Mouse (Mus musculus) heart, embryonic 10.5 days (tissue): ENCODE measurements around the gene Pfkfb1. TPM values are rescaled to one million over a fixed set of nuclear protein-coding genes. Genes with fewer than 3 reads are reported as not detected.

Source experiments
- DNase-seq: peaks from one replicate; pipeline ENCODE4 v3.0.0-alpha.2; 2017; ENCODE audit warnings: low spot score
- H3K27ac ChIP-seq: fragments of 300-500 bp; sonication (generic); 2 replicates; pipeline ENCODE4 v1.5.1; 2016; ENCODE audit warnings: mild to moderate bottlenecking
- H3K27me3 ChIP-seq: fragments of 300-500 bp; sonication (generic); 2 replicates; pipeline ENCODE4 v1.6.1; 2016; ENCODE audit warnings: mild to moderate bottlenecking; ENCODE audit not compliant: poor library complexity, insufficient read depth, severe bottlenecking
- H3K36me3 ChIP-seq: fragments of 300-500 bp; sonication (generic); 2 replicates; pipeline ENCODE4 v1.6.1; 2016; ENCODE audit warnings: mild to moderate bottlenecking, moderate library complexity
- H3K4me1 ChIP-seq: fragments of 300-500 bp; sonication (generic); 2 replicates; pipeline ENCODE4 v1.6.1; 2016; ENCODE audit warnings: mild to moderate bottlenecking
- H3K4me3 ChIP-seq: fragments of 300-500 bp; sonication (generic); 2 replicates; pipeline ENCODE4 v1.5.1; 2016; ENCODE audit warnings: mild to moderate bottlenecking, moderate library complexity
- H3K9me3 ChIP-seq: fragments of 300-500 bp; sonication (generic); 2 replicates; pipeline ENCODE4 v1.6.1; 2016; ENCODE audit warnings: mild to moderate bottlenecking, moderate library complexity
- WGBS: fragments of 180-500 bp; shearing (Covaris S2); methylation state at CpG from one replicate; pipeline ENCODE4 v1.1.7; 2016; 5-methylcytosine and 5-hydroxymethylcytosine counted together
- polyA plus RNA-seq: library from polyadenylated mRNA; unstranded; fragments of >200 nt; fragmentation: Nextera tagmentation; extraction: Ambion mirVana; gene quantifications from 2 replicates; pipeline ENCODE4 v1.2.1, GENCODE M21; 2016

The Pfkfb1 gene
- 10.1 and 13.2 TPM in 2 replicates for polyA plus RNA-seq

GRCm38 (mm10) chrX:150588023-150588764 lies at the start of gene Pfkfb1:
Gene Pfkfb1 (plus strand): TSS chrX:150588229.
- H3K27me3 ChIP-seq = no peaks in the 10 kb centered on the region
- peak; percentile 91 for DNase-seq
- peak within 1 kb of the TSS; percentile 64 for H3K4me3 ChIP-seq

GRCm38 (mm10) chrX:150540111-150540510 lies 47.9 kb upstream of the Pfkfb1 start:
- H3K27ac ChIP-seq = no peak overlapping the region
- H3K4me1 ChIP-seq = no peaks in the 10 kb centered on the region
- H3K27me3 ChIP-seq = no peaks in the 10 kb centered on the region
- 68% methylated on average over 2 of the region's 2 CpGs for WGBS
- no peak overlapping the region for H3K4me3 ChIP-seq
- H3K9me3 ChIP-seq = no peaks in the 10 kb centered on the region
- H3K36me3 ChIP-seq = 0 out of 2 replicates have a peak, but pooled peaks cover 5% of the 10 kb centered on the region
- no peak for DNase-seq

More at GRCm38 (mm10) chrX:150588023-150588764, at the start of gene Pfkfb1:
- Histone ChIP-seq H3K36me3 (peaks cover 21% of the 10 kb centered on the region), H3K9me3 (no peaks in the 10 kb centered on the region), H3K27ac (peak within 1 kb of the TSS; percentile 90), H3K4me1 (no peaks in the 10 kb centered on the region)
- WGBS = 17% methylated on average over 35 of the region's 35 CpGs

- Histone ChIP-seq H3K4me3 (no peak overlapping the region), H3K27me3 (no peaks in the 10 kb centered on the region), H3K4me1 (no peaks in the 10 kb centered on the region), H3K9me3 (no peaks in the 10 kb centered on the region), H3K36me3 (0 out of 2 replicates have a peak, but pooled peaks cover 5% of the 10 kb centered on the region), H3K27ac (no peak overlapping the region)
- DNase-seq = no peak
Observed at GRCm38 (mm10) chrX:150541684-150542083, 46.3 kb upstream of the Pfkfb1 start.

GRCm38 (mm10) chrX:150547239-150547638 lies 40.8 kb upstream of the Pfkfb1 start, which contains the start of gene Alas2:
Gene Alas2 (plus strand): TSS chrX:150547375.
- H3K9me3 ChIP-seq = no peaks in the 10 kb centered on the region
- DNase-seq = no peak
- H3K27ac ChIP-seq = peak within 1 kb of the TSS; percentile 29; the same call in 1 of the 2 replicates
- 25% methylated on average over 5 of the region's 5 CpGs for WGBS
- H3K27me3 ChIP-seq = no peaks in the 10 kb centered on the region
- no peaks in the 10 kb centered on the region for H3K4me1 ChIP-seq
- H3K36me3 ChIP-seq = peaks cover 14% of the 10 kb centered on the region
- H3K4me3 ChIP-seq = 0 out of 2 replicates have a peak within 1 kb of the TSS, but pooled peaks have one; percentile 5

GRCm38 (mm10) chrX:150549639-150550038 lies 38.4 kb upstream of the Pfkfb1 start:
- peaks cover 13% of the 10 kb centered on the region for H3K36me3 ChIP-seq
- H3K27me3 ChIP-seq = no peaks in the 10 kb centered on the region
- DNase-seq = peak; percentile 90
- no peak overlapping the region for H3K4me3 ChIP-seq
- no peaks in the 10 kb centered on the region for H3K9me3 ChIP-seq
- no peak overlapping the region for H3K27ac ChIP-seq
- WGBS = 56% methylated on average over 3 of the region's 3 CpGs
- H3K4me1 ChIP-seq = no peaks in the 10 kb centered on the region

GRCm38 (mm10) chrX:150551986-150552385 lies 36.0 kb upstream of the Pfkfb1 start:
- H3K4me3 ChIP-seq = no peak overlapping the region

GRCm38 (mm10) chrX:150554032-150554431 lies 34.0 kb upstream of the Pfkfb1 start:
- Histone ChIP-seq H3K4me3 (no peak overlapping the region), H3K9me3 (no peaks in the 10 kb centered on the region), H3K36me3 (peaks cover 13% of the 10 kb centered on the region), H3K4me1 (no peaks in the 10 kb centered on the region), H3K27ac (no peak overlapping the region), H3K27me3 (no peaks in the 10 kb centered on the region)
- DNase-seq = no peak
- 77% methylated on average over 3 of the region's 3 CpGs for WGBS

More at GRCm38 (mm10) chrX:150551986-150552385, 36.0 kb upstream of the Pfkfb1 start:
- Histone ChIP-seq H3K4me1 (no peaks in the 10 kb centered on the region), H3K9me3 (no peaks in the 10 kb centered on the region), H3K27ac (no peak overlapping the region), H3K36me3 (peaks cover 13% of the 10 kb centered on the region), H3K27me3 (no peaks in the 10 kb centered on the region)
- 86% methylated on average over 2 of the region's 2 CpGs for WGBS
- no peak for DNase-seq

GRCm38 (mm10) chrX:150564644-150565357 lies 23.2 kb upstream of the Pfkfb1 start:
- peaks cover 8% of the 10 kb centered on the region for H3K36me3 ChIP-seq
- WGBS = 84% methylated on average over 12 of the region's 12 CpGs
- H3K27me3 ChIP-seq = peaks cover 5% of the 10 kb centered on the region; the same call in 1 of the 2 replicates
- H3K9me3 ChIP-seq = no peaks in the 10 kb centered on the region
- no peak overlapping the region for H3K27ac ChIP-seq
- H3K4me3 ChIP-seq = no peak overlapping the region
- DNase-seq = peak; percentile 79
- H3K4me1 ChIP-seq = no peaks in the 10 kb centered on the region

- Histone ChIP-seq H3K4me3 (no peak overlapping the region), H3K4me1 (no peaks in the 10 kb centered on the region), H3K36me3 (peaks cover 41% of the 10 kb centered on the region), H3K27me3 (no peaks in the 10 kb centered on the region), H3K27ac (no peak overlapping the region), H3K9me3 (no peaks in the 10 kb centered on the region)
- DNase-seq = no peak
Observed at GRCm38 (mm10) chrX:150581921-150582320, 6.1 kb upstream of the Pfkfb1 start.

GRCm38 (mm10) chrX:150585116-150585515 lies 2.9 kb upstream of the Pfkfb1 start:
- H3K4me3 ChIP-seq = no peak overlapping the region
- no peaks in the 10 kb centered on the region for H3K4me1 ChIP-seq
- no peak overlapping the region for H3K27ac ChIP-seq
- H3K9me3 ChIP-seq = no peaks in the 10 kb centered on the region
- DNase-seq = no peak
- H3K27me3 ChIP-seq = no peaks in the 10 kb centered on the region
- WGBS = 90% methylated on average over 8 of the region's 8 CpGs
- H3K36me3 ChIP-seq = peaks cover 37% of the 10 kb centered on the region

GRCm38 (mm10) chrX:150589696-150590095 lies 1.7 kb downstream of the Pfkfb1 start, which contains the start of gene Apex2:
Gene Apex2 (minus strand): TSS chrX:150589868.
- H3K27ac ChIP-seq = peak within 1 kb of the TSS; percentile 90; the same call in 1 of the 2 replicates

GRCm38 (mm10) chrX:150593266-150594035 lies 5.4 kb downstream of the Pfkfb1 start:
- Histone ChIP-seq H3K9me3 (no peaks in the 10 kb centered on the region), H3K27ac (no peak overlapping the region), H3K4me3 (no peak overlapping the region), H3K36me3 (no peaks in the 10 kb centered on the region), H3K4me1 (no peaks in the 10 kb centered on the region), H3K27me3 (no peaks in the 10 kb centered on the region)
- WGBS = 75% methylated on average over 12 of the region's 12 CpGs
- no peak for DNase-seq

More at GRCm38 (mm10) chrX:150589696-150590095, 1.7 kb downstream of the Pfkfb1 start, which contains the start of gene Apex2:
- Histone ChIP-seq H3K27me3 (no peaks in the 10 kb centered on the region), H3K4me3 (peak within 1 kb of the TSS; percentile 64), H3K4me1 (no peaks in the 10 kb centered on the region), H3K9me3 (no peaks in the 10 kb centered on the region), H3K36me3 (peaks cover 13% of the 10 kb centered on the region; the same call in 1 of the 2 replicates)
- WGBS = 72% methylated on average over 5 of the region's 5 CpGs
- DNase-seq = no peak
